Mouse (Mus musculus) erythroblast, embryonic 14.5 days (primary cell): ENCODE measurements around the gene Fam117a.

Experiments used
- GATA1 ChIP-seq: IDR thresholded peaks from 2 replicates; pipeline ENCODE4 v1.6.1; 2012; ENCODE audit warnings: low read length, inconsistent platforms, mixed read lengths
- TAL1 ChIP-seq: IDR thresholded peaks from 3 replicates; pipeline ENCODE4 v1.6.1; 2012; ENCODE audit warnings: low read length, inconsistent platforms, mixed read lengths

DNA sequence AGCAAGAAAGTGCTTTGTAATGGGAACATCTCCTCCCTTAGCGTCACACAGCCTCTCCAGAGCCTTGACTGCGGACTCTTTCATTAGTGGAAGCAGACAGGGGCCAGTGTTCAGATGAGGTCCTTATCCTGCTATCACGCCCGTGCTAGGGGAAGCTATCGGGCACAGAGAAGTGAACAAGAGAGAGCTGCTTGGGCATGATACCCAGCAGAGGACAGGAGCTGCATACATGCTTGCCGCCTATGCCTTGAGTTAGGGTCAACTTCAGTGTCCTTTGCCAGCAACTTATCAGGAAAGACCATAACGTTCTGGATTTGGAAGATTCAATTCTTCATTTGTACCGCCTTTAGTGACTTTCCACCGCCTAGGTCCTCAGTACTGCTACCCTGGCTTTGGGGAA, 3.0 kb upstream of the Fam117a start:
- peak; percentile 84 for TF ChIP-seq GATA1
- peak; percentile 86 for TF ChIP-seq TAL1
